Mouse (Mus musculus) frontal cortex, adult (tissue): Measurements from ENCODE around the gene Gm38392.

ENCODE experiments used
- ATAC-seq: cut with Nextera tagmentation; 2 replicates; pipeline ENCODE4 v1.9.2; 2017; ENCODE audit warnings: mild to moderate bottlenecking, moderate library complexity, mixed read lengths; ENCODE audit not compliant: low TSS enrichment

The Gm38392 gene

DNA sequence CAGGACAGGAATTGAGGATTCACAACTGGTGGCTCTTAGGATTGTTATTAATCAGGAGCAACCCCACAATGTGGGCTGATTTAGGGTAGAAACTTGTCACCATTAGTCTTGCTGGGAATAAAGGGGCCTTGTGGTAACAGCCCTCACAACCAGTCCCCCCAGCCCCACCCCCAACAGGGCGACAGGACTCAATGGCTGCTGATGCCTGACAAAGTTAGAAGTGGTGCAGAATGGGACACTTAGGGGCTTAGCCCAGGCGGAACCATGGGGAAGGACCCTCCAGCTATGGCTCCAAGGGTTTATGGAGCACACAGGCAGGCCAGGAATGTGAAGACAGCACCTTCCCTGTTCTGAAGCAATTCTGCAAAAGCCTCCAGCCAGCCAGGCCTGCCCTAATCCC, 51.4 kb downstream of the Gm38392 start:
- ATAC-seq = no peak

DNA sequence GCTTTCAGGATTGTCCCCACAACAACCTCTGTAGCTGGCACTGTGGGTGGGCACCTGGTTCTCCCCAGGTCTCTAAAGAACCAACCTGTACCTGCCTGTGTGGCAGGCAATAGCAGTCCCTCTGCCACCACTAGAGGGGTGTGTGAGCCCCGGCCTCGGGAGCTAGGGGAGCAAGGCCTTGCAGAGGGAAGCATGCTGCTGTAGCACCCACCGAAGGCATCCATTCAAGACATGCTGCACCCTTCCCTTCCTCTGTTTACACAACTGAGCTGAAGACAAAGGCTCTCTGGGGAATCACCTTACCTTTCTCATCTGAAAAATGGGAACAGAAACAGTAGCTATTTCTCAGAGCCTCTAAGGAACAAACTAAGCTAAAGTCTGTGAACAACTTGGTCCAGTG, 51.8 kb downstream of the Gm38392 start:
- no peak for ATAC-seq

DNA sequence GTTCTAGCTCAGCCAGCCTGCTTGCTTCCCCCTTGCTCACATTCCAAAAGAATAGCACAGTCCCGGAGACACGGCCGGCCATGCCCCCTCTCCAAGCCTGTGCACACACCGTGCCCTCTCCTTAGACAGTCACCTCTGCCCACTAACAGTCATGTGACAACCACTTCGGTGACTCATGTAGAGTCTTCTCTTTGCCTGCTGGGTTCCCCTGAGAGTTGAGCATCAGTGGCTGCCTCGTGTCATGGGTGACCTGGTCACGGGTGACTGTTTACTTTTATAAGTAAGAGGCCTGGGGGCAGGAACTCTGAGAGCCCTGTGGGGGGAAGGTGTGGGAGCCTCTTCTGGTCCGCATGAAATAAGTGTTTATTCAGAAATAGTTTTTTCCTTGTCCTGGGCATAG, 53.0 kb downstream of the Gm38392 start:
- no peak for ATAC-seq

- ATAC-seq = no peak
Observed at GRCm38 (mm10) chr3:88232851-88233649, 54.0 kb downstream of the Gm38392 start.

DNA sequence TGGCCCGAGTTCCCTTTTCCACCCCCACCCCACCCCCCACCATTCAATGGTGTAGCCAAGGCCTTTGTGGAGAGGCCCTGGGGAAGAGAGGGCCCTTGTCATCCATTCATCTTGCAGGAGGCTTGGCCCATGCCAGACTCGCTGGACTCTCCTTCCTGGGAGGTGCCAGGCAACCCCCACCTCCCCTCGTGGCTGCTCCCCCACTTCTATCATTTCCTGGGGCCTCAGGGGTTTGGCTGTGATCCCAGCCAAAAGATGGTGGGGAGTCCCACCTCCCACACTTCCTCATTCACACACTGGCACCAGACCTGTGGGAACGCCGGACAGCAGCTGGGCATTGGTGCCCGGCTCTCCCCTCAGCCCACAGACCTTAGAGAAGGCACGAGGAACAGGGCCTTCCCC, 54.7 kb downstream of the Gm38392 start:
- ATAC-seq = peak; percentile 26

DNA sequence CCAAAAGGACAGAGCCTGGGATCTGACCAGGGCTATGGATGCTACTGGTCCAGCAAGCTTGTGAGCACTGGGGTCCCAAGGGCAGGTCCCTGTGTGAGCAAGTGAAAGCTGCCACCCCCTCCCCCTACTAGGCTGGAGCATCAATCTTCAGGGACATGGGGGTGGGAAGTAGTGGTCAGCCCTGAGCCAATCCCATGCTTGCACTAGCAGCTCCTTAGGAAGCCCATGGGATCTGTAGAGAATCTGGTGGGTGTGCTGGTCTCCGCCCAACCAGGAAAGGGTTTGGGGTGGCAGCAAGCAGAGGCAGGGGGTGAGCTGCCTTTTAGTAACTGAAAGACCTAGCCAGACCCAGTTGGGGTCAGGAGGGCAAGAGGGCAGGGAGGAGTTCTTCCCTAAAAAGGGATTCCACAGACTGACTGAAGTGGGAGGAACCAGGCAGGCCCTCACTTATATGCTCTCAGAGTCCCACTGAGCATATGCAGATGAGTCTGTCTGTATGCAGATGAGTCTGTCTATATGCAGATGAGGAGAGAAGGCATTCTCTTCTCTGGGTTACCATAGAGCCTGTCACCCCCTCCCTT, 55.9 kb downstream of the Gm38392 start:
- ATAC-seq = peak; percentile 56; the same call in 1 of the 2 replicates

GRCm38 (mm10) chr3:88230262-88231047, 56.6 kb downstream of the Gm38392 start:
- ATAC-seq = 0 out of 2 replicates have a peak, but pooled peaks have one; percentile 7

DNA sequence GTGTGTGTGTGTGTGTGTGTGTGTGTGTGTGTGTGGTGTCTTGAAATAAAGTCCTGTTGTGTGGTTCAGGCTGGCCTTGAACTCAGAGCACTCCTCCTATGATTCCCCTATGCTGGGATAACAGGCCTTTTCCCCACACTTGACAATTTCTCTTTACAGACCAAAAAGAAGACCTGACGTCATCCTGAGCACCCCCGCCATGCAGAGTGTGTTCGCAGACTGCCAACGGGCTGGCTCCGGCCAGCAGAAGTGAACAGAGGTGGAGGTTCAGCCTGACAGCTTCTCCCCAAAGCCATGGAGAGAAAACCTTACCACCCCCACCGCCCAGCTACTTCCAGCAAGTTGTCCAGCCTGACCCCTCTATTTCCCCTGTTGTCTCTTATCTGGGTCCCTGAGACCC, 57.5 kb downstream of the Gm38392 start:
- no peak for ATAC-seq

GRCm38 (mm10) chr3:88228906-88229305, 58.1 kb downstream of the Gm38392 start:
- no peak for ATAC-seq

DNA sequence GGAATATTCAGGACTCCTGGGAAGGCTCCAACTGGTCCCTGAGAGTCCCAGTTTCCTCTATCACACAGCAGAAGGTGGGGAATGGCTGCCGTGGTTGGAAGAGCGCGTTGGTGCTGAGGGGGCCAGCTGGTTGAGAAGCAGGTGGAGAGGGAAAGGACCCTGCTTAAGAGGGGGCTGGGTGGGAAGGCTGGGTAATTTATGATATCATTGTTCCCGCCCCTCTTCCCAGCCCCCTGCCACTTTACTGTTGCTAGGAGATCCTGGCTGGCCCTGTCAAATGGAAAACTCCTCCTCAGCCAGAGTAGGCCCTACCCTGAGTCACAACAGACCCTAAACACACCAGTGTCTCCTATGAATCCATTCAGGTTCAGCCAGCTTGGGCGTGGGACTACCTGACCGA, 59.0 kb downstream of the Gm38392 start:
- ATAC-seq = no peak

- ATAC-seq = no peak
Observed at GRCm38 (mm10) chr3:88227260-88227659, 59.8 kb downstream of the Gm38392 start.

DNA sequence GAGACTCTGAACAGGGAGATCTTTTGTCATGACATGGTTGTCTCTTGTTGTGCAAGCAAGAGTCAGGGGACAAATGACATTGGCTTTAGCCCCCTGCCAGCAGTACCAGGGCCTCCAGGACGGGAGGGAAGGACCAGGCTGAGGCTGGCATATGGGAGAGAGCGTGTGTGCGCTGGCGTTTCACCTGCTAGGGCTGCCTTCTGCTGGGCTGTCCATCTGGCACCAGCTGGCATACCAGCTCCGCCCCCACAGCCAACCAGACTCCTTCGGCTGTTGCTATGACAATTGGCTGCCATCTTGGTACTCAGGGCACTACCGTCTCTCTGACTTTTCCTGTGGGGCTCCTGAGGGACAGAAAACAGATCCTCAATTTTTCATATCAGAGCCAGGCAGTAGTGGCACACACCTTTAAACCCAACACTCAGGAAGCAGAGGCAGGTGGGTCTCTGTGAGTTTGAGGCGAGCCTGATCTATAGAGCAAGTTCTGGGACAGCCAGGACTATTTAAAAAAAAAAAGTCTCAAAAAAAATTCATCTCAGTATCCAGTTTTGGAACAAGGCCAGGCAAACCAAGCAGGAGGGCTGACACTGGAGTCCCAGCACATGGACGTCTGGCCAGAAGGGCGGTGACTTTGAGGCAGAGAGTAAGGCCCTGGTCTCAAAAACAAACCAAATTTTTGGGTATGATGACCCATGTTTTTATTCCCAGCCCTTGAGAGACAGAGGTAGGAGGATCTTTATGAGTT, 60.7 kb downstream of the Gm38392 start:
- ATAC-seq = 0 out of 2 replicates have a peak, but pooled peaks have one; percentile 1

- no peak for ATAC-seq
Observed at GRCm38 (mm10) chr3:88224929-88225328, 62.1 kb downstream of the Gm38392 start.

DNA sequence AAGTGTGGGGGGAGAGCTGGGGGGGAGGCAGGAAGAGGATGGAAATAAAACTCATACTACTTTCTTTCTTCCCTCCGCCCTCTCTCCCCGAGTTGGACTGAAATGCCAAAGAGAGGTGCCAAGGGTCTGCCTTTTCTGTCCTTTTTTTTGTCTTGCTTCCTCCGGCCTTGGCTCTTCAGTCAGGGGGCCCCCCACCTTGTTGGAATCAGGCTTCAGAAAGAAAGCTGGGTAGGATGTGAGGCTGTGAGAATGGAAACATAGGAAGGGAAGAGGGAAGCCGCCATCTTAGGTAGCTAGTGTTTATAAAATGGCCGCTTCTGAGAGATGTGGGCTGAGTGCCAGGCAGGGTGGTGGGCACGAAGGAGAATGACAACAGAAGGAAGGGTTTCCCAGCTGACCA, 64.6 kb downstream of the Gm38392 start:
- no peak; the same call in 1 of the 2 replicates for ATAC-seq

DNA sequence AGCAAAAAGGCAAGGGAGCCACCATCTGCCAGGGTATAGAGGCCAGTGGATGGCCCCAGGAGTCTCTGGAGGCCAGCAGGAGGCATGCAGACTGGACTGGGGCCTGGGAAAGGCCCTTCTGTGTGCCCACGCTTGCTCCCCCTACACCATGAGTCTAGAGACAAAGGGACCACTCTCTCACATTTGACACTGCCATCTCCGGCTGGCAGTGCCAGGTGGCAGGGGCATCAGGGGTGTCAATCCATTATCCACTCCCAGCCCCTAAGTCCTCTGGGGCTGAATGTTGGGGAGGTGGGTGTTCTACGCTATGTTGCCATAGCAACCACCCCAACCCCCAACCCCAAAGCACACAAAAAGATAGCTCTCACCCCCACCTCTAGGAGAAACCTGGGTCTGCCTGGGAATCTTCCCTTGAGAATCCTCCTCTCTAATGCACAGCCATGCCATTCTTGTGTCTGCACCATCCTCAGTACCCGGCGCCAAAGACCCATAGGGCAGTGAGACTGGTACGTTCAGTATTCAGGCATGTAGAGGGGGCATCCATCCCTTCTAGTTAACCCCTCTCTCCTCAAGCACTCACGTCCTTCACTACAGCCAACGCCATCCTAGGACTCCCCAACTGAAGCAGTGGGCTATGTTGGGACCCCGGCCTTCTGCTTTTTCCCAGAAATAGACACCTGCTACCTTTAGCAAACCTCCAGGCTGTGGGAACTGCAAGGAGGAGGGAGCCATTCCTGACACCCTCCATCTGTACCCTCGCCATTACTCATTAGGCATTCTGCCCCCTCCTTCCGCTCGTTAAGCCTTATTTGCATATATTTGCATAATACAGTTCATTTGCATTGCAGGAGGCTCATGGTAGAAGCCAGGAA, 65.3 kb downstream of the Gm38392 start:
- ATAC-seq = peak; percentile 62

DNA sequence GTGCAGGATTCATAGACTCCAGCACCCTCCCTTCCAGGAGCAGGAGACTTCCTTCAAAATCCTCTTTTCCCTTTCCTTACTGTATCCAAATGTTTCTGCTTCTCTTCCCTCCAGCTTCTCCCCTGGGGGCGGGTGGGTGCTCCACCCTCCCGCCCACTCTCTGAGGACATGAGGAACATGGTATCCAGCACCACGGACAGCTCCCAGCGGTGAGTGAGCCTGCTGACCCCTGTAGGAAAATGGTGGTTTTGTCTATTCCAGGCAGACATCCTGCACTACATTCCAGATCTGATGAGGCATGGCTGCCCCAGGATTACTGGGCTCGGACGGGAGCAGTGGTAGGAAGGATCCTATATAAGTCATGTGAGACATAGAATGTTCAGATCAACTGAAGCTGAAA, 66.2 kb downstream of the Gm38392 start:
- ATAC-seq = no peak

DNA sequence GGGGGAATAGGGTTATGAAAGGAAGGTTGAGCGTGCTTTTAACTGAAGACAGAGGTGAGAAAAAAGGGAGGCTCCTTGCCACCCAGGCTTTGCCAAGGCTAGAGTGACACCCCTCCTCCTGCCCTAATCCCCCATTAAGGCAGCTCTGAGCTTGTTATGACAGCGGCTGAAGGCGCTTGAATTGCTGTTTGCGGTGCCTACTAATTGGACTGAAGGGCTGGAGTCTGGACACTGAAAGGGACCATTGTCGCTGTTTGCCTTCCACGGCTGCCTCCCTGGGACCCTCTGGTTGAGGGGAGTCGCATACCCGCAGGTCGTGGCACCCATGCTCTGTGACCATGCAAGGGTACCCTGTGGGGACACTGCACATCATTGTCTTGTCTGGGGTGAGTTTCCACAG, 67.1 kb downstream of the Gm38392 start:
- no peak for ATAC-seq

GRCm38 (mm10) chr3:88217679-88218078, 69.3 kb downstream of the Gm38392 start:
- ATAC-seq = no peak

- no peak for ATAC-seq
Observed at GRCm38 (mm10) chr3:88216534-88217326, 70.3 kb downstream of the Gm38392 start.

GRCm38 (mm10) chr3:88216116-88216515, 70.9 kb downstream of the Gm38392 start:
- ATAC-seq = no peak
